Mouse (Mus musculus): ENCODE results near the gene Incenp. TPM values are rescaled to one million over a fixed set of nuclear protein-coding genes. Genes with fewer than 3 reads are reported as not detected.
"Not testable (repeated sequence)": the region's sequence is repeated elsewhere in the genome, so short reads cannot be mapped to it uniquely, and the experiment has no call there.

Gene Incenp
- polyA plus RNA-seq, 1 experiment from 2014 or later, result 90.9 TPM

DNA sequence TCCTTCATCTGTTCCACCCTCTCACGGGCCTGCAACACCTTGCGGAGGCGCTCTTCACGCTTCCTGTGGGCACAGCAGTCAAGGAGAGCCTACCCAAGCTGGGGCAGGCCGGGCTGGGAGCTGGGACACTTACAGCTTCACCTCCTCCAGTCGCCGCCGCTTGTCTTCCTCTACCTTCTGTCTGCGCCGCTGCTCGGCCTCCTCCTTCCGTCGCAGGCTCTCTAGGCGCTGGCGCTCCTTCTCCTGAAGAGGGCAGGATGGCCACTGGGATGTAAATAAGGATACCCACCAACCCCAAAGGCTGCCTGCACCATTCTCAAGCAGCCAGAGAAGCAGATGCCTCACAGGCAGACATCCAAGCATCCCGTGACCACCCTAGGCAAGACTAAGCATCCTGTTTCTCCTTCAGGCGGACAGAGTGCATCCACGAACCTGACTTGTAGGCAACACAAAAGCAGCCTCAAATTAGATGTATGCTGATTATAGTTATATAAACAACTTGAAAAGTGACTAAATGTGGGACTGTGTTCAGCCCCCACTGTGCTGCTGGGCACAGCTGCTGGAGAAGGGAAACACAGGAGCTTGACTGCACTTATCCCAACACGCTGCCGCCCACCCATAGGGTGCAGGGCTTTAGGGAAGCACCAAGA is 21.0 kb downstream of the Incenp start:
- H3K4me1 ChIP-seq, result no peaks in the 10 kb centered on the region
- no peaks in the 10 kb centered on the region for H3K9me3 ChIP-seq (replicated peaks)
- no peak for ATAC-seq (ENCODE audit: insufficient number of reproducible peaks, low FRiP score, low TSS enrichment, low read depth)
- H3K36me3 ChIP-seq, result peaks cover 91% of the 10 kb centered on the region
- H3K4me2 ChIP-seq (replicated peaks), result no peak overlapping the region
- H3K4me3 ChIP-seq (replicated peaks), result no peak overlapping the region
- H3K9ac ChIP-seq, result no peak overlapping the region
- WGBS, result 95% methylated on average over 20 of the region's 20 CpGs
- H3K27me3 ChIP-seq, result no peaks in the 10 kb centered on the region
- H3K27ac ChIP-seq (replicated peaks), result no peak overlapping the region

DNA sequence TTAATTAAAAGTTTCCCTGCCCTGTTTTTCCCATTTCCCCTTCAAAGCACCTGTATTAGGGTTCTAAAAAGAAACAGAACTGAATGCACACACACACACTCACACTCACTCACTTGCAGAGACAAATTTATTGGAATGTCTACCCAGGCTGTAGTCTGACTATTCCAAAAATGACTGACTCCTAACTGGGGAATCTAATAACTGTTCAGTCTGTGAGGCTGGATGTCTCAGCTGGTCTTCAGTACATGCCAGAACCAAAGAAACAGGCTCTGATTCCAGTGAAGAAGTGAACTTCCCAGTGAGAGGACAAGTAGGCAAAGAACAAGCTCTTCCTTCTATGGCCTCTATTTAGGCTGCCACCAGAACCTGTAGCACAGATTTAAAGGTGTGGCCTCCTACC is 33.9 kb downstream of the Incenp start:
- no peak for ATAC-seq (ENCODE audit: insufficient number of reproducible peaks, low FRiP score, low TSS enrichment, low read depth)
- H3K4me1 ChIP-seq, result no peaks in the 10 kb centered on the region
- no peak overlapping the region for H3K4me3 ChIP-seq (replicated peaks)
- H3K4me2 ChIP-seq (replicated peaks), result no peak overlapping the region
- no peak overlapping the region for H3K27ac ChIP-seq (replicated peaks)
- no peak overlapping the region for H3K9ac ChIP-seq
- no peaks in the 10 kb centered on the region for H3K36me3 ChIP-seq
- no peaks in the 10 kb centered on the region for H3K27me3 ChIP-seq
- no peaks in the 10 kb centered on the region for H3K9me3 ChIP-seq (replicated peaks)

DNA sequence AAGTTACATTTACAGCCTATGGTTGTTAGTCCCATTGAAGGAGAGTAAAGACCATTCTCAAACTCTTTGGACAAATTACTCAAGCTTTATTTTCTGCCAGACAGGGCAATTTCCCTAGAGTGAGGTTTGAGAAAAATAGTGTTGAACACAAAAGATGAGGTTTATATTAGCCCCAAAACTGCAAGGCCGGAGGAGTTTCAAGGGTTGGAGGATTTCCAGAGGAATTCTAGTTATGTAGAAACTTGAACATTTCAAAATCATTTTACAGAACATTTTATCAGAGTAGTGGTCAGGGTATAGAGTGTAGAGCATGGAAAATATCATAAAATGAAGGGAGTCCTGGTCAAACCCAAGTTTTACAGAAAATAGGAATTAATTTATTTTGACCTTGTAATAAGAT is 34.5 kb downstream of the Incenp start:
- Histone ChIP-seq H3K9ac (no peak overlapping the region), H3K4me3 (replicated peaks) (no peak overlapping the region), H3K36me3 (no peaks in the 10 kb centered on the region), H3K4me1 (no peaks in the 10 kb centered on the region), H3K9me3 (replicated peaks) (no peaks in the 10 kb centered on the region), H3K27ac (replicated peaks) (no peak overlapping the region), H3K27me3 (no peaks in the 10 kb centered on the region), H3K4me2 (replicated peaks) (no peak overlapping the region)
- 40% methylated on average over 1 of the region's 1 CpGs for WGBS
- no peak for ATAC-seq (ENCODE audit: insufficient number of reproducible peaks, low FRiP score, low TSS enrichment, low read depth)

DNA sequence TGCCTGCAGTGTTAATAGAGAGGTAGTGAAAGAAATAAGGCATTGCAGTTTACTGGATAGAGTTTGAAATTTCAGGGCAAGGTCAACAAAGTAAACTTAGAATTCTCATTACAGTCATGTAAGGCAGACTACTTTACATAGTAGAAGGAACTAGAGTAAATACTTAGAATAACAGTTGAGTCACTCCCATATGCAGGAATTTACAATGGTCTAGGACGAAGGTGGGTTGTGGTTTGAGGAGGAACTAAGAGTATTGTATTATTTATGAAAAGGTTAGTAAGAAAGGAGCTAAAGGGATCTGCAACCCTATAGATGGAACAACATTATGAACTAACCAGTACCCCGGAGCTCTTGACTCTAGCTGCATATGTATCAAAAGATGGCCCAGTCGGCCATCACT is 38.5 kb downstream of the Incenp start:
- ATAC-seq (ENCODE audit: insufficient number of reproducible peaks, low FRiP score, low TSS enrichment, low read depth); H3K27me3 ChIP-seq; H3K9me3 ChIP-seq (replicated peaks); H3K4me1 ChIP-seq; H3K4me2 ChIP-seq (replicated peaks); H3K27ac ChIP-seq (replicated peaks); H3K9ac ChIP-seq; H3K36me3 ChIP-seq; H3K4me3 ChIP-seq (replicated peaks): not testable (repeated sequence)
- whole genome bisulfite sequencing, result 90% methylated on average over 3 of the region's 3 CpGs

DNA sequence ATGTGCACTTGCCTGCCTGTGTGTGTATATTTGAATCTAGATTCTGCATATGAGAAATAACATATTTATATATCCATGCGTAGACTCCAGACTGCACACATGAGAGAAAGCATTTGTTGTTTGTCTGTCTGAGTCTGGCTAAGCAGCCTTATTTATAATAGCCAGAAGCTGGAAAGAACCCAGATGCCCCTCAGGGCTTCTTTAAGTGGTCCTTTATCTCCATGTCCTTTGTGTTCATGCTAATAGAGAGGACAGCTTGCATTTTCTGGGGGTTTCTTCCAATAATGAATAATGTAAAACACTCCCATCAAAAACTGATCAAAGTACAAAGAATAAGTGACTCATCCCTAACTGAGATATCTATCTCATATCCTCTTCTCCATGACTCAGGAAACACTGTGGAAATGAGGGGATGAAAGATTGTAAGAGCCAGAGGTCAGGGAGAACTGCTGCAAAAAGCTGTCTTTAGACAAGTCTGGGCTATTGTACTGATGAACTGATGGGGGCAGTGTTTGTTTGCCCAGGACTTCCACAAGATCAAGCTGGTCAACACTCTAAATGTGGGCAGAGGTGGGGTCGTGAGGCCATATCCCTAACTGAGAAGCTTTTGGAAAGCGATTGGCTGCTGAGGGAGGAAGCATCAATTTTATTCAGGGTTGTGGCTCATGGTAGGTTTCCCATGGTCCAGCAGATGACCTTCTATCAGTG is 49.8 kb downstream of the Incenp start:
- not testable (repeated sequence) for ATAC-seq (ENCODE audit: insufficient number of reproducible peaks, low FRiP score, low TSS enrichment, low read depth); H3K36me3 ChIP-seq; H3K9me3 ChIP-seq (replicated peaks); H3K27ac ChIP-seq (replicated peaks); H3K4me1 ChIP-seq; H3K4me3 ChIP-seq (replicated peaks); H3K4me2 ChIP-seq (replicated peaks); H3K9ac ChIP-seq; H3K27me3 ChIP-seq
- 65% methylated on average over 3 of the region's 3 CpGs for WGBS

DNA sequence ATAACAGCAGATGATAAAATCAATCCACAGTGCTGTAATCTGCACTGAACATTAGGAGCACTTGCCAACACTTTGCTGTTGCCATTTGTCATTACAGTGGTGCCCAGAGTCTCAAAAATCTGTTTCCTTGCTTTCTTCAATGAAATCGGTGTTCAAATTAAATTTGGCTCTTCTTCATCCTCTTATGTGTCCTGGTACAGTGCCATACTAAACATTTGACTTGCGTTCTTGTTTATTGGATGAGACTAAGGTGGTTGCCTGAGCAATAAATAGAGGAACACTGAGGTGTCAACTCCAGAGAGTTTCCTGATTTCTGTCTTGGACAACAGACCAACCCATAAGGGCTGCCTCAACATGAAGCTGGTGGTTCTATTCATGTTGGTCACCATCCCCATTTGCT is 52.1 kb downstream of the Incenp start, which contains the start of gene Scgb2a2:
Gene Scgb2a2, plus strand, starts transcription at position 301 of the 400 bp plus-strand sequence.
- WGBS, result 83% methylated on average over 2 of the region's 2 CpGs
- no peaks in the 10 kb centered on the region for H3K27me3 ChIP-seq
- H3K4me1 ChIP-seq, result no peaks in the 10 kb centered on the region
- no peak within 1 kb of the TSS for H3K4me3 ChIP-seq (replicated peaks)
- H3K36me3 ChIP-seq, result no peaks in the 10 kb centered on the region
- no peak within 1 kb of the TSS for H3K9ac ChIP-seq
- H3K9me3 ChIP-seq (replicated peaks), result no peaks in the 10 kb centered on the region
- no peak within 1 kb of the TSS for H3K4me2 ChIP-seq (replicated peaks)
- H3K27ac ChIP-seq (replicated peaks), result no peak within 1 kb of the TSS
- ATAC-seq (ENCODE audit: insufficient number of reproducible peaks, low FRiP score, low TSS enrichment, low read depth), result no peak

DNA sequence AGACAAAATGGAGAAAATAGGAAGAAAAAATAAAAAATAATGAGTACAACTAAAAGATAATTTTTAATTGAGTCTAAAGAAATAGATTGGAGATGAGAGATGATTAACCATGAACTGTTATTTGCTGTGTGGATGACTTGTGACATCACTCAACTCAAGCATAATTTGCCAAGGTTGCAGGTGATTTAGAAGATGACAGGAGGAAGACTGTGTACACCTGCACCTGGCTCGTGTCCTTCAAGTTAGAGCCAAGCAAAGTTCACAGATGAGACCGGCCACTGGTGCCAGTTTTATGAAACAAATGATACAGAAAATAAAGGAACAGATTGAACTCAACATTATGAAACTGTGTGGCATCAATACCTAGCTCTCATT is 62.0 kb downstream of the Incenp start:
- H3K9me3 ChIP-seq (replicated peaks), result no peaks in the 10 kb centered on the region
- no peak overlapping the region for H3K4me2 ChIP-seq (replicated peaks)
- 45% methylated on average over 2 of the region's 2 CpGs for WGBS
- no peak overlapping the region for H3K9ac ChIP-seq
- no peak overlapping the region for H3K27ac ChIP-seq (replicated peaks)
- no peaks in the 10 kb centered on the region for H3K36me3 ChIP-seq
- no peak for ATAC-seq (ENCODE audit: insufficient number of reproducible peaks, low FRiP score, low TSS enrichment, low read depth)
- no peak overlapping the region for H3K4me3 ChIP-seq (replicated peaks)
- no peaks in the 10 kb centered on the region for H3K27me3 ChIP-seq
- H3K4me1 ChIP-seq, result no peaks in the 10 kb centered on the region

DNA sequence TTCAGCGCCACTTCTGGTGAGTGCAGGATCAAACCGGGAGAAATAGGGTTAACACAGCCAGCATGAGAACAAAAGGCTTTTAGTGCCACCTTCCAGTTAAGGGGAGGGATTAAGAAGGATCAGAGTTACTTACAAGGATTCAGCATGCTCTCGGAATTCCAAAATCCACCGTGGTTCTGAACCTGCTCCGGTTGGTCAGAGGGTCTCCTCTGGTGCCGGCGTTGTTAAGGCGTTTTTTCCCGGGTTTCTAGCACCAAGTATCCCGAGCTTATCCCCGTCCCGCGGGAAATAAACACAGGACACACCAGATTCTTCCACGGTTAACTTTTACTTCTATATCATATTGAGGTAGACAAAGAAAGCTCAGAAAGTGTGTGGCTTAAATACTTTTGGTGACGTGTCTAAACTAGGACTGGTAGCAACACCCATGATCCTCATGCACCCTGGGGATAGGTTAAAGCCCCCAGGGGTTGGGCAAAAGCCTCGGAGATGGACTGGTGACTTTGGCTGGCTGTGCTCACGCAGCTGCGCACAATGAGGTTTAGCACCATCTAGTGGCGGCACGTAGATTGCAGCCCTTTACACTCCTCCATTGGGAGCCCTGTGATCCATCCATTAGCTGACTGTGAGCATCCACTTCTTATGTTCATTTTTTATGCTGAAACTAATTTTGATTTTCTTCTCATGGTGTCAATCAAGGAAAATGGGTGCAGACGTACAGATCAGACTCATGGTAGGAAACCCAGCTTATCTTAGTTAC is 62.6 kb downstream of the Incenp start:
- not testable (repeated sequence) for H3K36me3 ChIP-seq; H3K9me3 ChIP-seq (replicated peaks); H3K4me1 ChIP-seq; H3K9ac ChIP-seq; H3K27me3 ChIP-seq; H3K27ac ChIP-seq (replicated peaks); ATAC-seq (ENCODE audit: insufficient number of reproducible peaks, low FRiP score, low TSS enrichment, low read depth)
- Histone ChIP-seq H3K4me2 (replicated peaks) (peak overlapping the region; percentile 40), H3K4me3 (replicated peaks) (peak overlapping the region; percentile 39)
- WGBS, result 13% methylated on average over 18 of the region's 21 CpGs

Small RNA genes within 50 kb of the gene (microRNA-seq; reads per million reads assigned to microRNA genes)
- gene Gm22369 (ENCODE audit: borderline number of aligned reads), result not detected
- gene Gm24484 (ENCODE audit: borderline number of aligned reads), result not detected

Other genes with a start within 250 kb of the Incenp start
- not detected in 2 replicates for gene Scgb2a2, start 52.0 kb downstream of the Incenp start, polyA plus RNA-seq (2015; fragmentation: Nextera tagmentation; extraction: Ambion mirVana)
- 1,601 and 1,694 TPM in 2 replicates for gene Fth1, start 81.0 kb upstream of the Incenp start, polyA plus RNA-seq (2015; fragmentation: Nextera tagmentation; extraction: Ambion mirVana)
- gene Best1, start 102.1 kb upstream of the Incenp start, polyA plus RNA-seq (2015; fragmentation: Nextera tagmentation; extraction: Ambion mirVana), result 1.2 and 1.9 TPM in 2 replicates
- gene Rab3il1, start 102.1 kb upstream of the Incenp start, polyA plus RNA-seq (2015; fragmentation: Nextera tagmentation; extraction: Ambion mirVana), result 45.8 and 46.1 TPM in 2 replicates
- gene Fads3, start 142.0 kb upstream of the Incenp start, polyA plus RNA-seq (2015; fragmentation: Nextera tagmentation; extraction: Ambion mirVana), result 16.4 and 17.3 TPM in 2 replicates
- gene Fads2, start 202.2 kb upstream of the Incenp start, polyA plus RNA-seq (2015; fragmentation: Nextera tagmentation; extraction: Ambion mirVana), result 59.4 and 61.3 TPM in 2 replicates